Mouse (Mus musculus) 3T3-L1 (cell line): ENCODE results near the gene Prdx6b.

Experiments
- DNase-seq: peaks from one replicate; pipeline ENCODE4 v3.0.0-alpha.2; 2015; ENCODE audit warnings: low read depth, low spot score

Prdx6b gene

DNA sequence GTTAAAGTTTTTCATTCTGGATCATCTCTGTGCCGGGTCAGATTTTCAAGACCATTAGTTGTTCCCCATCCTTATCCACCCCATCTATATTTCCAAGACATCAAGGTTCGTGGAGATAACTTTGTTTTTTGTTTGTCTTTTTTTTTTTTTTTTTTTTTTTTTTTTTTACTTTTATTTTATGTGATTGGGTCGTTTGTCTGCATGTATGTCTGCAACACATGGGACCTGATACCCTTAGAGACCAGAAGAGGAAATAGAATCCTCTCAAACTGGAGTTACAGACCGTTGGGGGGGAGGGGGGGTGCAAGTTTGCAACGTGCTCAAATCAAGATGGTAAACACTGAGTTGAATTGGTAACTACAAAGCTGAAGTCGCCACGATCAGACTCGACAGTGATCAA, at the start of gene Prdx6b:
Gene Prdx6b (plus strand): TSS at position 301 of the 400 bp plus-strand sequence.
- DNase-seq: no peak

DNA sequence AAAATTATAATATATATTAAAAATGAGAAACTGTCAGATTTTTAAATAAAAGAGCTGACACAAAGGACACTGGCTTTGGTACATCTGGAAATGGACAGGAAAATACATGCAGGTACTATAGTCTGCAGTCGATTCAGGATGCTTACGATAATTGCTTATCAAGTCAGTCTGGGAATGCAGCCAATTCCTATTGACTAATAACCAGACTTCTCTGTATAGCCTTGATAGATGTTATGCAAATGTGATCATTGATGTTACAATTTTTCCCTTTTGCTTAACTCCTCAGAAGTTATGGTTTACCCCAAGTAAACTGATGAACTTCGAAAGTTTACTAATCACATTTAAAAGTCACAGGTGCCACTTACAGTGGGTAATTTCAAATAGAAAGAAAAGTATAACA, 44.8 kb upstream of the Prdx6b start:
- no peak for DNase-seq

DNA sequence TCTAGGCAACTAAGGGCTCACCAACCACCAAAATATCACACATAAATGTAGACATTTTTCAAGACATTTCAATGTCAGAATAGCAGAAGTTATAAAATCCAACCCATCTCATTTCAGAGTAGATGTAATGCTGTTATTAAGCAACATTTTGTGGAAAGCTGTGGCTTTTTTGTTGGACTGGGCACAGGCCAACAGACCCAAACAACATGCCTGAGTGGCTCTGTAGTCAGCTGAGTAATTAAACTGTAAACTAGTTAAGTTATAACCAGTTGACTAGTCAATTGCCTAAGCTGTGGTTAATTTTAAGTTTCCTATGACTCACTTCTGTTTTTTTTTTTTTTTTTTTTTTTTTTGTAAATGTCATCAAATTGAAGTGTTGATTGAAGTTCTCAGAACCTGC, 44.4 kb upstream of the Prdx6b start:
- no peak for DNase-seq

DNA sequence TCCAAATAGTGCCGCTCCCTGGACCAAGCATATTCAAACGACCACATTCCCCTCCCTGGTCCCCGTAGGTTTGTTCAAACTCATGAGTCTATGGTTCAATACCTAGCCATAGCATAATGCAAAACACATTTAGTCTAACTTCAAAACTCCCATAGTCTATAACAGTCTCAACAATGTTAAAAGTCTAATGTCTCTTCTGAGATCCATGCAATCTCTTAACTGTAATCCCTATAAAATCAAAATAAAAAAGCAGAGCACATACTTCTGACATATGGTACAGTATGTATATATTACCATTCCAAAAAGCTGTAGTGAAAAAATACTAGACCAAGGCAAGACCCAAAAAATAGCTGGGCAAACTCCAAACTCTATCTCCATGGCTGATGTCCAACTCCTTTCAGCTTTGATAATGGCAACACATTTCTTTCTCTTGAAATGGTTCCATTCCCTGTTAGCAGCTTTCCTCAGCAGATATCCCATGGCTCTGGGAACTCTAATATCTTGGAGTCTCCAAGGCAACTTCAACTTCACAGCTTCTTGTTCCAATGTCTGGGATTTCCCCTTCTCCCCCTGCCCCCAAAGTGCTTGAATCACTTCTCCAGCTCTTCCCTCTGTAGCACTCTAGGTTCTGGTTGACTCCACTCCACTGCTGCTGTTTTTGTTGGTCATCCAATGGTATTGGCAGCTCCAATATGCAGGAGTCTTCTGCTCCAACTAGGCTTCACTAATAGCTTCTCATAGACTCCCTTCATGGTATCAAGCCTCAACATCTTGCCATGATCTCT, 32.2 kb upstream of the Prdx6b start:
- no peak for DNase-seq

DNA sequence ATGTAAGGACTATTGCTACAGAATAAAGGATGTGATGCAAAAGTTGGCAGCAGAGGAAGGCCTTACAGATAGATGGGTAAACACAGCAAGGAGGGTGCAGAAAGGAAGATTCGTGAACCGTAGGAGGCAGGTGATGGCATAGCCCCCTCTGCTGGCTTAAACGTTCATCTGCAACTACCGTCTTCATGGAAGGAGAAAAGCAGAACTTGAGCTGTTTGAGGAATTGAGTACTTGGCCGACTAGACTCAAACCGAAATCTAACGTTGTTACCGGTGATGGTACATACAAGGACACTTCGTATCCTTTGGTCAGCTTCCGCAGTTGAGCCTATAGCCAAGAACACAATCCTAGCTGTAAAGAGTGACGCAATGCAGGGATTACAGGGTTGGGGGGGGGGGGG, 25.4 kb upstream of the Prdx6b start:
- peak; percentile 84 for DNase-seq

DNA sequence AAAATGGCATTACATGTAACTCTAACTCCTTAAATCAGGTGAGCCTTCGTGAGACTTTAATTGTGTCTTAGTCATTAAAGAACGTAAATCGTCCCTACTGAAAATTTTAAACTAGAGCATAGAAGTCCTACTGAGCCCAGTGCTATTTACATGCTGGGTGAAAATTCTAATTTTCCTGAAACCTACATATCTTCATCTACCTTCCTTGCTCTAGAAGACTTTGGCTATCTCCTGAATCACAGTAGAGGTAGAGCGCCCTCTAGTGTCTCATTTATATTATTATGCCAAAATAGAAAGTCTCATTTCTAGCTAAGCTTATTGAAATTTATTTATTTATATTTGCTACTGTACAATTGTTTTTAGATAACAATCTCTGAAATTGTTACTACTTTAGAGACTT, 24.2 kb upstream of the Prdx6b start:
- DNase-seq: peak; percentile 76

DNA sequence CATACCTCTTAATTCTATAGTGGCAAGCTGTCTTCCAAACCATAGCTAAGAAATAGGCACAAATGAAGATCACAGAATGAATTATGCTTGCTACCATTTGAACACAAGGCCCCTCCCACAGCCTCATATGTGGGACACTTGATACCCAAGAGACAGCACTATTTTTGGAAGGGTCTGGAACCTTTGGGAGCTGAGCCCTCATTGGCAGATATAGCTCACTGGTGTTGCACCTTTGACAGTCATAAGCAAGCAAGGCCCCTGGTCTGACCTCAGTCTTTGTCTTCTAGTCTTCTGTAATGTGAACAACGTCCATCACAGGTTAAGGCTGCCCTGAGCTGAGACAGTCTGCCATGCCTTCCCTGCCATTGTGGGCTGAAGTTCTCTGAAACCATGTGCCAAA, 20.8 kb upstream of the Prdx6b start:
- no peak for DNase-seq

DNA sequence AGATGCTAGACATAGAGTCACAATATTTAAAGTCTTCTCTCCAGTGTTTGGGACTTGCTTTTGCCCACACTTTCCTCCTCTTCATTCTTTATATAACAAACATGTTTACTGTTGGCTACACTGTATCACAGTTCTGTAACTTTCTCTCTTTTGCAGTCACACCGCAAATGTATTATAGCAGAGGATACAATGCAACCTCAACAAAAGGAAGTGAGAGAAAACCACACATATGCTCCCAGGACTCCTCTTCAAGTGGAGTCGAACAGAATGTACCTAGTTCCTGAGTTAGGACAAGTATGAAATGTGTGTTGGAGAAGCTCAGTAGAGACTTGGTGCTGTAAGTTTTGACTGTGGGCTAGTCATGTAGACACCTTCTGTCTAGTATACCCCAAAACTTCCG, 19.2 kb upstream of the Prdx6b start:
- DNase-seq: no peak

DNA sequence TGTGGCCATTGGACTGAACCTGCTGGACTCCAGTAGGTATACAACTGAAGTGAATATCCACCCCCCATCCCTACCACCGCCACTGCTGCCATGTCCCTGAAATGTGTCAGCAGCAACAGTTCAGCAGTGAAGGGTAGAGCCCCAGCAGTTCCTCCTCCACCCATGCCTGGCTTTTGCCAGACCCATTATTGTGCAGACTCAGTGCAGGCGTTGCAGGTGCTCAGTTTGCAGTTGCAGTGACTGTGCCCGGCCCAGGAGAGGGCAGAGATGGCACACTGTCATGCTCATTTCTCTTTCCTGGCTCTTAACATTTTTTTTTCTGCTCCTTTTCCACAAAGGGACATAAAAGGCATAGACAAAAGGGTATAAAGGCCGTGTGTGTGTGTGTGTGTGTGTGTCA, 18.5 kb upstream of the Prdx6b start:
- no peak for DNase-seq

DNA sequence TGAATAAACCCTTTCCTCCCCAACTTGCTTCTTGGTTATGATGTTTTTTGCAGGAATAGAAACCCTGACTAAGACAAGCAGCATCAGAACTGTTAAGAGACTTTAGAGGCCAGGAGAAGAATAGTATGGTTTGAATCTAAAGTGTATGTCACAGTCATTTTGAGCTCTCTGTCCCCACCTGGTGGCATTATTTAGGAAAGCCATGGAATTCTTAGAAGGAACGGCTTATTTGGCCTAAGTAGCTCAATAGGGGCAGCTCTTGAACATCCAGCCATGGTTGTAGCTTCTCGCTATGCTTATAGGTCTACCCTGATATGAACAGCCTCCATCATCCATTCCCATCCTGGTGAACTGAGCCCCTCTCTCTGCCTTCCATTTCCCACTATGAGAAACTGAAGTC, 17.1 kb upstream of the Prdx6b start:
- peak; percentile 87 for DNase-seq

DNA sequence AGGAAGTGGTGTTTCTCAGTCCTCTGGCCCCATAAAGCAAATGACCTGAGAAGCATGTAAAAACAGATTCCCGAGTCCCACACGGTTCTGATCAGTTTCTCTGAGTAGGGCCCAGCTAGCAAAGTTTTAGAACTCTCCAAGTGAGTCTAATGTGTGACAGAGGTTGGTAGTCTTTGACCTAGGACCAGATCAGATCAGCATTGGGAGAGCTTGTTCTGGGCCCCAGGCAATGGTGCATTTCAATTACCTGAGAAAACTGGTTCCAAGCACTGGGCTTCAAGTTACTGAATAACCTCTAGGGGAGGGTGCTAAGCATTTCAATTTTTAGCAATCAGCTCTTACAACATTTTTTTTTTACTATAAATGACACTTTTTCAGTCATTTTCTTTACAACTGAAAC, 10.1 kb upstream of the Prdx6b start:
- DNase-seq: no peak

DNA sequence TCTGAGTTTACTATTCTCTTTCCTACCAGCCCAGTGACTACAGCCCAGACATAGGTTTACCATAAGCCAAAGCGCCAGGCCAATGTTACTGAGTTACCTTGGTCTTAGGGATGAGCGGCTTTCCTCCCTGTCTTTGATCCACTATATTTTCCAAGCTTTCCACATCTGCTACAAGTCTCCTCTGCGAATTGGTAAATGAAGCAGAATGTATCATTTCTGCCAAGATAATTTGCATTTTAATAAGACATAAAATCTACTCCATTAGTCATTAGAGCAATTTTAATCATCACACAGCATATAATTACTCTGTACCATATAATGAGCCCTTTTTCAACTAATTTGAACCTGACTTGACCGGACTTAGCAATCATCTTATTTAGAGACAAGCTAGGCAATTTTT, 5.9 kb upstream of the Prdx6b start:
- DNase-seq: no peak

DNA sequence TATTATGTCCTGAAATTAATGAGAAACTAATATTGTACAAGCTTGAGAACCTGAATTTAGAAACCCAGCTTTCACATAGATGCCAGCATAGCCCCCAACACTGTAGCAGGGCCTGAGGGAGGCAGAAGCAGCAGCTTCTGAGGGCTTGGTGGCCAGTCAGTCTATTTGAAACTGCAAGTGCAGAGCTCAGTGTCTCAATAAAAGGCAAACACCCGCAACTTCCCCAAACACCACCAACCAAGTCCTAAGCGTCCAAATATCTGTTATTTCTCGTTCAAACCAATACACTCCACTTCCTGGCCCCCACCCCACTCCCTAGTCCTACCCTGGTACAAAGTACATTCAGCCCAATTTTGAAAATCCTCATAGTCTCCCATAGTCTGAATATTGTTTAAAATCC, 6.1 kb downstream of the Prdx6b start:
- no peak for DNase-seq

DNA sequence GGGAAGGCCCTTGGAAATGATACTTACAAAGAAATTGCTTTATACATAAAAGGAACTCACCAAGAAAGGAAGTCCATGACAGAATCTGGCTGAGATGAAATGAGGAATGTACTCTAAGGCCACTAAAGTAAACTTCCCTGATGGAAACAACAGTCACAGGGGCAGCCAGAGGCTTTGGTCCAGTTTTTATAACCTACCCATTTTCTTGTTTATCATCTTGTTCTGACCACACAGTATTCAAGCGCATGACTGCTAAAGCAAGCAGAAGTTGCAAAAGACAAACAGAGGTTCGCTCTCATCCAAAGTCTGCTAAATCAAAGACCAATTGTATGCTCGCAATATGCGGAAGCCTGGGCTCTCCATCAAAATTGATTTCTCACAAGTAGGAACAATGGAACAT, 8.5 kb downstream of the Prdx6b start:
- no peak for DNase-seq

DNA sequence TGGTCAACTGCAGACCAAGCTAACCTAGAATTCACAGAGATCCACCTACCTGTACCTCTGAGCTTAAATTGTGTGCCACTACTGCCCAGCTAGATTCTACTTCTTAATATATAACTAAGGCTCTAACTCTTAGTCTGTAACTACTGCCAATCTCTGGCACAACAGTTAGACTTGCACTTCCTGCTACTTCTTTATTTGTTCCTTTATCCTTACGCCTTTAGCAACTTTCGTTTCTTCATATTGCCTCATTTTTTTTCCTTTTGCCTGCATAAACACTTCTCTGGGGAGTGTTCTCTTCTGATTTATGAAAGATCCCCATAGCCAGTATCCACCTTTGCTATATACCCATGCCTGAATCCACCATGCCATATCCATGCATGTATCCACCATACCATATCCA, 11.7 kb downstream of the Prdx6b start:
- no peak for DNase-seq

DNA sequence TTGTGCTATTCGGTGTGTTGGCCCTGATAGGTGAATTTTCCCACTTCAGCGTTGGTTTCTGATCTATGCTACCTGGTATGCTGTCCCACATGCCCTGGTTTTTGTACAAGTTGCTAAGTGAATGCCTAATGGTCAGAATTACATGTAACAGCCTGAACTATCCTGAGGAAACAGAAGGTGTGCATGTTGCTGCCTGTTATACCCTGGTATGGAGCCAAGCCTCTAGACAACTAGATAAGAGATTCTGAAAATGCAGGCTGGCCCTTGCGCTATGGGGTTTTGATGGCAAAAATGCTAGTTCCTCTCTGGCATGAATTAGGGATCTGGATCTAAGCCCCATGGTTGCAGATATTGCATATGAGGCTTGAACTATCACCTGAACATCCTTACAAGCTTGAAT, 15.4 kb downstream of the Prdx6b start:
- no peak for DNase-seq

DNA sequence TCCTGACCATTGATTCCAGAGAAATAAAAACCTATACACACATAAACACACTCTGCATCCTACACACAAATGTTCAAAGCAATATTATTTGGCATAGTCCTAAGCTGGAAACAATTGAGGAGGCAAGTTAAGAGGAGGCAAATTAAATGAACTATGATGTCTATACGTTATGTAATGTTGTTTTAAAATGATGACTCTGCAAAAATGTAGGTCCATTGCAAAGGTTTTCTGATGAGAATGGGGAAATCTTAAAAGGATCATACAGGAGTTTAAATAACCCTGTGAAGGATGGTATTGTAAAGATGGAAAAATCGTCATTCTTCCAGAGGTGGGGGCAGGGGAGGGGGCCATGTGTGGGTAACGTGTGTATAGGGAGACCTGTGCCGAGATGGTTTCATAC, 17.5 kb downstream of the Prdx6b start:
- no peak for DNase-seq

DNA sequence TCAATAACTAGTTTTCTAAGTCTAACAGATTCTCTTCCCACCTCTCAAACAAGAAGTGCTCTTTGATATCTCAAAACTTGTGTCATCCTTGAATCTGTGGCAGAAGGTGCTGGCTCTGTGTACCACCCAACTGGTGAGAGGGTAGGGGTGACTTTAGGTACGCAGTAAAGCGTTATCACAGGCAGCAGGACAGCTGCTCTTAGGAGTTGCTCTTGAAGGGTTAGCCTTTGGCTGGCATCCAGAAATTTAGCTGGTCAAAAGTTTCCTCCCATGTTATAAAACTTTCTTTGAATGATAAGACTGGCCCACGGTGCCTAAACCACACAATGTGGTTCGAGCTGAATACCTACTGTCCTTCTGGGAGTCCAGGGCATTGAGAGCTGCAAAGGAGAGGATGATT, 18.5 kb downstream of the Prdx6b start:
- DNase-seq: no peak

DNA sequence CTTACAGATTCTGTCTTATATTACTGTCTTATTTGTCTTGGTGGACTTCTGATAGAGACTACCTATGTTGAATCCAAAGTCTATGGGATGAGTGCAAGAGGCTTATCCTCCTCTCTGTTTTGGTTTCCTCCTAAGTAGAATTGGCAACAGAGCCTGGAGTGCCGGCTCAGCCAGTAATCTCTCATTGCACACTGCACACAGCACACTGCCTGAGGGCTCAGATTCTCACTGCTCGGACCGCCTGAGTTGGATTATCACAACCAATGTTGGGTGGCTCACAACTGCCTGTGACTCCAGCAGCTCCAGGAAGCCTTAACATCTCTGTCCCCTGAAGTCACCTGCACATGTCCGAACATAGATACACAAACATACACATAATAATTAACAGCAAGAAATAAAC, 19.1 kb downstream of the Prdx6b start:
- DNase-seq: no peak

DNA sequence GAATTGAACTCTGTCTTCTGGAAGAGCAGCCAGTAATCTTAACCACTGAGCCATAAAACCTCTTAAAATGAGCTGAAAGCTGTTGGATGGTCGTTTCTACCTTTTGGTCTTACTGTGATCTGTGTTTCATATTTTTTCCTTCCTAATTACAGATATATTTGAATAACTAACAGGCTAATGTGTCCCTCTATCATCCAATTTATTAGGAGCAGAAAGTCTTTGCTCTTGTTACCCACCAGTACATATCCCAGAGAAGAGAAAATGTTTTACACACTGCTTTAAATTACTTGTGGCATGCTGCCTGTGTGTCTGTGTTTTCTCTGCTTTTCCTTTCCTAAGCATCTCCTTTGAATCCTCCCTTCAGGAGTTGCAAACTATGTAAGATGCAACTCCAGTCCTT, 21.9 kb downstream of the Prdx6b start:
- peak; percentile 37 for DNase-seq

DNA sequence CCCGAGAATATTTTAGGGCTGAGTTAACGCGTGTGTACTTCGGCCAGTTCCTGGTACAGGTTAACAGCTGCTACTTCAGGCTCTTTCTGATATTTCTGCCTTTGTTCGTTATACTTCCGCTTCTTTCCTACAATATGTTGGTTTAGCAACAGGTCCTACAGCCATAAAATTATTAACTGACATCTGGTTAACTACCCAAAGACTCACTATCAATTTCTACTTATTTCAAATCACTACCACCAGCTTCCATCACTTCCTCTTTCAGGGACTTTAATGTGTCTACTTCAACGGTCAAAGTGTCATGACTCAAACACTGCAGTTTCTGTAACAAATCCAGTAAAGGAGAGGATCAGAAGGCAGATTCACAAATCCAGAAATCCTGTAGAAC, 22.6 kb downstream of the Prdx6b start:
- DNase-seq: peak; percentile 78

DNA sequence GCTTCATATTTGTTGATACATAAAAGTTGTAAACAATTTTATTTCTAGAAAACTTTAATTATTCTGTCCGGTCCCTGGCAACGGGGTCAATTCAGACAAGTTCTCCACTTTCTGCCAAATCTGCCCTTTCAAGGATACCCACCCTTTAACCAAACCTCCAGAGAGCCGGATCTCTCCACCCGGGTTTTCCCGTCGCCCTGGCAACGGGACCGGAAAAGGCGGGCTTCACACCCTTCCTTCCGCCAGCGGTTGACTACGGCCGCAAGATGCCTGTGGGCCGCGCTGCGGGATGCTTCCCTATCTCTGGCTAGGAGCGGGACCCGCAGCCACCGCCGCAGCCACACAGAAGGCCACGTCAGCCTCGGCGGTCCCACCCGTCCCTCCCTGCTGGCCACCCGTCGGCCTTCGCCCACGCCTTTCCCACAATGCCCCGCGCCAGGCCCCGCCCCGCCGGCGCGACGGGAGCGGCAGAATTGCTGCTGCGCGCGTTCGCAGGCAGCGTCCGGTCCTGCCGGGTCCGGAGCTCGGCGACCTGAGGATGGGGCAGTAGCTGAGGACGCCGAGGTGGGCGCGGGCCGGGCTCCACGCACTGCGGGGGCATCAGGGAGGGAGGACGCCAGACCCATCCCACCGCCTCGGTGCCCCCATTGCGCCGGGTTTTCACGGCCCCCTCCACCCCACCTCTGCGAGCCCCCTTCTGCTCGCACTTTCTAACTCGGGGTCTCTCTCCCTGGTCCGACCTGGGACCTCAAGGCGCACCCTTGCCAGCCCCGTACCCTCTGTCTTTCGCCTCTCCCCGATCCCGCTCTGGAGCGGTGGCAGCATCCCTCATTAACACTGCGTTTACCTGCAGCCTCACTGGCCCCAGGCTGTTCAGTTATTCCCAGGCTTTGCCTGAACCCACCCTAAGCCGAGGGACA, 23.2 kb downstream of the Prdx6b start, which contains the start of gene Dnajc10:
Gene Dnajc10 (plus strand): TSS at position 225 of the 920 bp plus-strand sequence.
- peak; percentile 94 for DNase-seq

DNA sequence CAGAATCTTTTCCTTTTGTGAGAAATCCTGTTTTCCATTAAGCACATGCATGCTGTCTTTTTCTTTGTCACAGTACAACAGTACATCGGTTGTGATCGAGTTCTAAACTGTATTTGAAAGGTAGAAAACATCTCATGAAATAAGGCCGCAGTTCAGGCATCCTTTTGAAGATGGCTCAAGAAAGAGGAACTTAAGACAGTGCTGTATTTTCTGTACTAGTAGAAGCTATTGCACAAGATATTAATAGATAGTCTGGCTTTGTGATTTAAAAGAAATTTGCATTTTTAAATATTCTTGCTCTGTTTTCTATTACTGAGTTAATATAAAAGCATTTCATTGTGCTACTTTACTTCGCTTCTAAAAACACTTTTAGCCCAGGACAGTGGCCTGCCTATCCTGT, 30.6 kb downstream of the Prdx6b start:
- DNase-seq: no peak
